Mouse (Mus musculus) spleen, adult 2 months (tissue): ENCODE measurements around the gene Hsd17b1.

Source experiments
- CTCF ChIP-seq: fragments of 200-500 bp; IDR thresholded peaks from 2 replicates; pipeline ENCODE4 v1.5.1; 2011; ENCODE audit warnings: mild to moderate bottlenecking, inconsistent platforms; ENCODE audit not compliant: insufficient read depth, insufficient read length, insufficient replicate concordance; ENCODE audit errors: extremely low read depth
- POLR2A ChIP-seq: fragments of 200-500 bp; IDR thresholded peaks from 2 replicates; pipeline ENCODE4 v1.6.1; 2011; ENCODE audit warnings: low read depth, low read length, inconsistent platforms

GRCm38 (mm10) chr11:101078121-101078520 is at the start of gene Hsd17b1:
- no peak for TF ChIP-seq CTCF
- no peak for TF ChIP-seq POLR2A
